Mouse (Mus musculus) heart, adult 8-10 months (tissue): ENCODE results near the gene Elovl1. TPM values are rescaled to one million over a fixed set of nuclear protein-coding genes. Genes with fewer than 3 reads are reported as not detected.

Experiments used
- DNase-seq: peaks from one replicate; pipeline ENCODE4 v3.0.0; 2022; ENCODE audit warnings: low spot score
- total RNA-seq, 4 experiments: library from RNA; stranded (reverse); gene quantifications; 2 replicates each; pipeline ENCODE4 v1.2.4; 2022

Elovl1 gene
- total RNA-seq, result 10 to 100 TPM; 14.8 to 17.7 (median 16.2) TPM

GRCm38 (mm10) chr4:118427768-118428451 is at the start of gene Elovl1:
Gene Elovl1 (plus strand): TSS chr4:118428093.
- DNase-seq, result peak; percentile 90

- no peak for DNase-seq
Observed at GRCm38 (mm10) chr4:118383271-118383670, 44.6 kb upstream of the Elovl1 start.

- DNase-seq, result peak; percentile 25
Observed at GRCm38 (mm10) chr4:118387316-118387715, 40.6 kb upstream of the Elovl1 start.

DNA sequence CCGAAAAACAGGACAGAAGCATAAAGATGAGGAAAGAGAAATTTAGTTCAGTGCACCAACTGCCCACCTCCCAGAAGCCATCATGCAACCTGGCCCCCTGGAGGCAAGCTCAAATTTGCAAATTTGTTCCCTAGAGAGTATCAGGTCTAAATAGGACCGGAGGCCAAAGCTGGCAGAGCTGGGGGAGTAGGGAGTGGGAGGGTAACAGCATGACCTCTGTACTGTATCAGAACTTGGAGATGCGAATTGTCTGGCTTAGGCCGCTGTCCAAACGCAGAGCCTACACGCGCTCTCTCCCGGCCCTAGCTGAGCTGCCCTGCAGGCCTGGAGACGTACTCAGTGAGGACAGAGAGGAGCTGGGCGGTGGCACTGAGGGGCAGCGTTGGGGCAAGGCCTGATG is 37.7 kb upstream of the Elovl1 start:
- DNase-seq, result no peak

- peak; percentile 38 for DNase-seq
Observed at GRCm38 (mm10) chr4:118394505-118394904, 33.4 kb upstream of the Elovl1 start.

DNA sequence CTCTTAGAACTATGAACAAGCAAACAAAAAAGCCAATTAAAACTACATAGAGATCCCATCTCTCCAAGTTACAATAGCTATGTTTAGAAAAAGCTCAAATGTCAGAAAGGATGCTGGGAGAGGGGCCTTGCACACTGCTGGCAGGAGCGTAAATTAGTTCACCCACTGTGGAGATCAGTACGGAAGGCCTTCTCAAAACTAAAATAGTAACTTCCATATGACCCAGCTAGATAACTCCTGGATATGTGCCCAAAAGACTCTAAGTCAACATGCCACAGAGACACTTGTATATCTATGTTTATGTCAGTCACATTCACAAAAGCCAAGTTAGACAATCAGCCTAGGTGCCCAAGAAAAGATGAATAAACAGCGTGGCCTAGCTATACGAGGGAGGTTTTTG is 32.6 kb upstream of the Elovl1 start:
- DNase-seq, result no peak

GRCm38 (mm10) chr4:118396433-118396832 is 31.5 kb upstream of the Elovl1 start:
- DNase-seq, result no peak

- no peak for DNase-seq
Observed at GRCm38 (mm10) chr4:118398400-118398799, 29.5 kb upstream of the Elovl1 start.

GRCm38 (mm10) chr4:118401421-118401820 is 26.5 kb upstream of the Elovl1 start:
- DNase-seq, result no peak

GRCm38 (mm10) chr4:118401918-118402317 is 26.0 kb upstream of the Elovl1 start:
- no peak for DNase-seq

DNA sequence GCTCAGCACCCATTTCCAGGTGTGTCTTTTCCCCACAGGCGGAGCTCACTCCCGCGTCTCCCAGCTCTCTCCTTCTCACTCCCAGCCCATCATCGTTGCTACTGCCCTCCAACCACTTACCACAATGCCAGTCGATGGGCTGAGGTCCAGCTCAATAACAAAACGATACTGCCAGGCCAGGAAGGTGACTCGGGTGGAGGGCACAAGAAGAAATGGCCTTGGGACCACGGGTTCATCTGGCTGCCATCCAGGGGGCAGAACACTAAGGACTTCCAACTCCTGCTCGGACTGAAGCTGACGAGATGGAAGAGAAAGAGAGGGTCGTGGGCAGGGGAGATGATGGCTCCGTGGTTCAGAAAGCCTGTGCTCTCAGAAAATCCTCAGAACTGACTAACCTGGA is 25.2 kb upstream of the Elovl1 start:
- DNase-seq, result no peak

DNA sequence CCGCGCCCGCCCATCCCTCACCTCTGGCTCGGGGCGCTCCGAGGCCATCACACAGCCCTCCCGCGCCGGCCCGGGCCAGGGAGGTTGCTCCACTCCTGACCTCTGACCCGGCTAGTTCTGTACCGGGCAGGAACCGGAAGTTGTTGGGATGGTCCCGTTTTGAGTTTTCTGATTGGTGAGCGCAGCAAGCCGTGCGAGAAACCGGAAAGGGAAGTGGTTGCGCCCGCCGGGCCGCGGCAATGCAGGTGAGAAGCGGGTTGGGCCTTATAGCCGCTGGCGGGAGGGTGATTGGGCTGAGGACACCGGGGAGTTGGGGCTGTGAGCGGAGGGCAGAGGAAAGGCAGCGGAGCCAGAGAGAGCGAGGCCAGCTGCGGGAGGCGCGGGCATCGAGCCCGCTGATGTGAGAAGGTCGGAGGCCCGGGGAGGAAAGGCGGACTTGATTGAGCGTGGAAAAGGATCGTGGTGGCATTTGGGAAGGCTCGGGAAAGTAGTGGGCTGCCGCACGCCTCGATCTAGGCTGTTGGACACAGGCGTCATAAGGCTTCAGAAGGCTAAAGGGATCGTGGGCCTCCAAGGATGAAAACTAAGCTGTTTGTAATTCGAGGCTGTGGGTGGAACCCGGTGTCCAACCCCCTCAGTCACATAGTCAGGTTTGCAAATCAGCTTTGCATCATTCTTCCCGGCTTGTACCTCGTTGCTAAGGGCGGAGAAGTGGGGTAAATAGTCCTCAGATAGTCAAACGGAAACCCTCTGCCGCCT is 18.6 kb upstream of the Elovl1 start, which contains the start of the genes Szt2 and Med8:
Gene Szt2 (minus strand): TSS at position 132 of the 759 bp plus-strand sequence.
Gene Med8 (plus strand): TSS at position 196 of the 759 bp plus-strand sequence.
- peak; percentile 94 for DNase-seq

DNA sequence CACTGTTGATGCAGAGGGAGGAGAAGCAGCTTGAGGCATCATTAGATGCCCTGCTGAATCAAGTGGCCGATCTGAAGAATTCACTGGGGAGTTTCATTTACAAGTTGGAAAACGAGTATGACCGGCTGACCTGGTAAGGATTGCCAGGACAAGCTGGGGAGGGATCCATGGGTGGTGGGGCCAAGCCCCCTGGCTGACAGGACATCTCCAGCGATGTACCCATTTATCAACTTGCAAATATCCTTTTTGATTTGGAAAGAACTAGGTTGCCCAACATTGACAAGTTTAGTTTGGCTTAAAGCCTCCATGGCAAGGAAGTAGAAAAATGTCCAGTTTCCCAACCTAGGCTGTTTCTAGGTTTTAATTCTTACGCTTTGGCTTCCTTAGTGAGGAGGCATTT is 17.0 kb upstream of the Elovl1 start:
- DNase-seq, result no peak

DNA sequence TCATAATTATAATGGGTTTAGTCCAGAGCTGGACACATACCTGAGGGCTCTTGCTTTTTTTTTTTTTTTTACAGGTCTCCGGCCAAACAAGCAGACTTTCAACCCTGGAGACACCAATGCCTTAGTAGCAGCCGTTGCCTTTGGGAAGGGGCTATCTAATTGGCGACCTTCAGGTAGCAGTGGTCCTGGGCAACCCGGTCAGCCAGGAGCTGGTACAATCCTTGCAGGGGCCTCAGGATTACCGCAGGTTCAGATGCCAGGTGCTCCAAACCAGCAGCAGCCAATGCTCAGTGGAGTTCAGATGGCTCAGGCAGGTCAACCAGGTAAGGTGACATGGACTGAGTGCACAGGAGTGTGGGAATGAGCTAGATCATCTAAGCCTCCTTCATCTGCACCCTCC is 14.3 kb upstream of the Elovl1 start:
- no peak for DNase-seq

DNA sequence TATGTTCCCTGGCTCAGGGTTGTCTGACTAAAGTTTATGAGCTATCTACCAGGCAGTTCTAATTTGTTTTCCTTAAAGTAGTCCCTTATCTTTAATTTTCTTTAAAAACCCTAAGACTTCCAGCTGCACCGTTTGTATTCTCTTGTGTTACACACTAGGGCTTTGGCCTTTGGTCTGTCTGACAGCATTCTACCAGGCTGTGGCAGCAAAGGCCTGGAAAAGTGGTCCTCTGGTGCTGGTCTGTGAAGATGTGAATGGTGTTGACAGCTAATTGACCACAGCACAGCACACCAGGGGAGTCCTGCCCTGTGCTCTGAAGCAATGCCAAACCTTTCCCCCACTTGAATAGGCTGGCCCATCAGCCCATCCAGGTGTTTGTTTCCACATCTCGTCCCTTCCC is 12.1 kb upstream of the Elovl1 start:
- DNase-seq, result no peak

DNA sequence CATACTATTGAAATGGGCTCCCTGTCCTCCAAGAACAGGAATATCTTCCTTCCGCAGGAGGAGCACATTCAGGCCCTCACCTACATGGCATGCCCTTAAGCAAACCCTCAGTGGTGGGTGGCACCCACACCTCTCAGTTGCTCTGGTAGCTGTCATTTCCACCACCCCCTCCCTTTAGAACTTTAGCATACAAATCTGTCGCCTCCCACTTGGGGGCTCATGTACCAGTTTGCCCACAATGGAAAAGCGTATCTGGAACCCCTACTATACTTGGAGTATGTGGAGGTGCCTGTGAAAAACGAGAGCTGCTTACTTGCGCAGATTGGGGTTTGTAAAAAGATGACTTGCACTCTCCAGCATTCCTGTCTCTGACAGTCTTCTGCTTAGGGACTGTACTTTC is 11.6 kb upstream of the Elovl1 start:
- DNase-seq, result no peak

DNA sequence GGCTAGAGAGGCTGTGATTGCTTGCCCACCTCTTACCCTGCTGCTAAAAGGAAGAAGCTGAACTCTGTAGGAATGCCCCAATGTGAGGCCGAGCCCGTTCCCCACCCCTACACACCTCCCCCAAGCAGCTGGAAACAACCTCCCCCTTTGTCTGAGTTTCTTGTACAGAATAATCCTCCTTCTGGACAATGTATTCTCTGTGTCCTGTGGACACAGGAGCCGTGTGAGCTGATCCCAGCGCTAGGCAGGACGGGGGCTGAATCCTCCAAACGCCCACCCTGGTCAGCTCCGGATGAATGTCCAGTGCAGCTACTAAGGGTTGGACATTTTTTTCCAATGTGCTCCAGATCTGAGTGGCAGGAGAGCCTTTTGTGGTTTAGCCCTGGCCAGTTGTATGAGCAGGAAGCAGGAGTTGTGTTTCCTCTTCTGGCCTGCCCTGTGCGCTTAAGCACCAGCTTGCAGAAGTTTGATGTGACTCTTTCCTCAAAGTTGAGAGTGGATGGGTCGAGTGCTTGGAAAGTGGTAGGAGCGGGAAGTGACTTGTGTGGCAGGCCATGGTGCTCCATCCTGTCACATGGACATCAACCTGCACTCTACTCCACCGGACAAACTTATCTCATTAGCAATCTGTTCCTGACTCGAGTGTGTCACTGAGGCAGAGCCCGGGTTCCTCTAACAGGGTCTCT is 10.6 kb upstream of the Elovl1 start:
- DNase-seq, result no peak

- DNase-seq, result no peak
Observed at GRCm38 (mm10) chr4:118421384-118421783, 6.5 kb upstream of the Elovl1 start.

DNA sequence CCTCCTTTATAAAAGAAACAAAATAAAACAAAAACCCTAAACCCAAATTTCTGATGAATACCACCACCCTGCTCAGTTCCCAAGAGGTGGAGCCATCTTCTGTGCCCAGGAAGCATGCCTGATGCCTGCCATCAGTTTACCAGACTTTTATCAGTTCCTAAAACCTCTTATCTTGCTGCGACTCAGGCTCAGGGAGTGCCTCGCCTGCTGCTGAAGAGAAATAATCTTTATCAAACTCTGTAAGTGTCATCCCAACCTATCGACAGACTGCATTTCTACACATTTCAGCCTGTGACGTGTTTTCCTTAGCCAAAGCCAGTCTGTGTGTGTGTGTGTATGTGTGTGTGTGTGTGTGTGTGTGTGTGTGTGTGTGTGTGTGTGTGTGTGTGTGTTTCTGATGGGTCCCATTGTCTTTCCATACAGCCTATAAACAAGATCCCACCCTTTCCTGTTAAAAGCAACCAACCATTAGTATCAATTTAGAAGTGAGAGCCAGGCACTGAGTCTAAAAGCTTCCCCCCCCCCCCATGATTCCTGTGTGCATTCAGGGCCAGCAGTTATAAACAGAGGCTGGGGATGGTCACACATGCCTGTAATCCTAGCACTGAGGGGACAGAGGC is 3.2 kb upstream of the Elovl1 start:
- DNase-seq, result no peak

DNA sequence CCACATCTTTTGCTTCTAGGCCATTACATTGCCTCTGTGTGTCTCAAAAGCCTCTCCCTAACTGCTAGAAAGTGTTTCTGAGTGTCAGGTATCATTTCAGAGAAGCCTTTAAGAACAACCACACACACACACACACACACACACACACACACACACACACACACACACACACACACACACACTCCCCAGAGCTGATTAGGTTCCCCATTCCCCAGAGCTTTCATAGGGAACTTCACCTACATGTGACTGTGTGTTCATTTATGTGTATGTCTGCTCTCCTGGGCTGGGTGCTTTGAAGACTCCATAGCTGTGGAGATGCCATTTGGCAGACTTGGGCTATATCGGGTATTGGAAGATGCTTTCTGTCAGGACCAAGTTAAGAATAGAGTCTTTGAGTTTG is 2.5 kb upstream of the Elovl1 start:
- DNase-seq, result no peak

DNA sequence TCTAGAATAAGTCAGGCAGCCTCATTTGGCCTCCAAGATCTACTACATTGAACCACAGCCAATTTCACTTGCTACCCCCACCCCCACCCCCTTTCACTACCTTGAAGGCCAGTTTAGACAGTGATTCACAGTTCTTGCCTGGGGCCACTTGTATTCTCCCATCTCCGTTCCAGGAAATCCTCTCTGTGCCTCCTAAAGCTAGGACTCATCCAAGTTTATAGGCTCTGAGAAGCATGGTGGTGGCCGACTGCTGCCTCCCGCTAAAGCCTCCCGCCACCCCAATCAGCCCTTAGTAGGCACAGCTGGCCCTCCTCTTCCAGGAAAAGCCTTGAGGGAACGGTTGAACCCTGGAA is 502 bp upstream of the Elovl1 start:
- DNase-seq, result no peak

GRCm38 (mm10) chr4:118428531-118429214 is 780 bp downstream of the Elovl1 start:
- no peak for DNase-seq
